Mouse (Mus musculus) lung, embryonic 16.5 days (tissue): ENCODE results near the gene Setd1a. TPM values are rescaled to one million over a fixed set of nuclear protein-coding genes. Genes with fewer than 3 reads are reported as not detected.

Source experiments
- ATAC-seq: fragments of 200-750 bp; cut with Nextera tagmentation; 2 replicates; pipeline ENCODE4 v1.8.0; 2017; ENCODE audit warnings: low read depth, mild to moderate bottlenecking, moderate library complexity
- H3K27ac ChIP-seq: fragments of 300-500 bp; sonication (generic); 2 replicates; pipeline ENCODE4 v1.5.1; 2014; ENCODE audit warnings: mild to moderate bottlenecking, control low read depth, low read length
- H3K27me3 ChIP-seq: fragments of 300-500 bp; sonication (generic); 2 replicates; pipeline ENCODE4 v1.6.1; 2014; ENCODE audit warnings: low read depth, low read length, mixed read lengths; ENCODE audit not compliant: control insufficient read depth, insufficient read depth
- H3K36me3 ChIP-seq: fragments of 300-500 bp; sonication (generic); 2 replicates; pipeline ENCODE4 v1.6.1; 2014; ENCODE audit warnings: low read length; ENCODE audit not compliant: control insufficient read depth, insufficient read depth
- H3K4me1 ChIP-seq: fragments of 300-500 bp; sonication (generic); replicated peaks from 2 replicates; pipeline ENCODE4 v1.6.1; 2014; ENCODE audit warnings: low read length, mixed read lengths; ENCODE audit not compliant: control insufficient read depth, insufficient read depth
- H3K4me2 ChIP-seq: fragments of 300-500 bp; sonication (generic); 2 replicates; pipeline ENCODE4 v1.6.1; 2014; ENCODE audit warnings: low read depth, low read length, control low read depth
- H3K4me3 ChIP-seq: fragments of 300-500 bp; sonication (generic); 2 replicates; pipeline ENCODE4 v1.5.1; 2014; ENCODE audit warnings: mild to moderate bottlenecking, low read length, control low read depth
- H3K9ac ChIP-seq: fragments of 300-500 bp; sonication (generic); 2 replicates; pipeline ENCODE4 v1.6.1; 2014; ENCODE audit warnings: low read length, control low read depth
- H3K9me3 ChIP-seq: fragments of 300-500 bp; sonication (generic); 2 replicates; pipeline ENCODE4 v1.6.1; 2016; ENCODE audit warnings: low read length; ENCODE audit not compliant: control insufficient read depth
- WGBS: fragments of 180-500 bp; shearing (Covaris S2); extraction: QIAGEN DNeasy Blood & Tissue Kit; methylation state at CpG from one replicate; pipeline ENCODE4 v1.1.7; 2014; 5-methylcytosine and 5-hydroxymethylcytosine counted together
- polyA plus RNA-seq: library from polyadenylated mRNA; unstranded; fragments of >200 nt; fragmentation: Nextera tagmentation; extraction: Ambion mirVana; gene quantifications from 2 replicates; pipeline ENCODE4 v1.2.1, GENCODE M21; 2015

Gene Setd1a
- polyA plus RNA-seq, 1 experiment from 2014 or later = 18.1 TPM

- 28% methylated on average over 7 of the region's 7 CpGs for WGBS
- H3K36me3 ChIP-seq = peaks cover 20% of the 10 kb centered on the region
- no peak overlapping the region for H3K4me3 ChIP-seq
- no peak overlapping the region for H3K4me2 ChIP-seq
- H3K27me3 ChIP-seq = no peaks in the 10 kb centered on the region
- H3K9ac ChIP-seq = no peak overlapping the region
- peak; percentile 69 for ATAC-seq
- no peaks in the 10 kb centered on the region for H3K4me1 ChIP-seq
- no peak overlapping the region for H3K27ac ChIP-seq
- no peaks in the 10 kb centered on the region for H3K9me3 ChIP-seq
Measured at GRCm38 (mm10) chr7:127761026-127761425, 15.4 kb upstream of the Setd1a start.

- Histone ChIP-seq H3K27me3 (no peaks in the 10 kb centered on the region), H3K36me3 (peaks cover 29% of the 10 kb centered on the region), H3K27ac (no peak overlapping the region), H3K9me3 (no peaks in the 10 kb centered on the region), H3K4me3 (no peak overlapping the region), H3K9ac (no peak overlapping the region), H3K4me2 (no peak overlapping the region), H3K4me1 (peaks cover 4% of the 10 kb centered on the region; the same call in 1 of the 2 replicates)
- ATAC-seq = no peak
- 89% methylated on average over 4 of the region's 4 CpGs for whole genome bisulfite sequencing
Measured at GRCm38 (mm10) chr7:127763642-127764041, 12.8 kb upstream of the Setd1a start.

DNA sequence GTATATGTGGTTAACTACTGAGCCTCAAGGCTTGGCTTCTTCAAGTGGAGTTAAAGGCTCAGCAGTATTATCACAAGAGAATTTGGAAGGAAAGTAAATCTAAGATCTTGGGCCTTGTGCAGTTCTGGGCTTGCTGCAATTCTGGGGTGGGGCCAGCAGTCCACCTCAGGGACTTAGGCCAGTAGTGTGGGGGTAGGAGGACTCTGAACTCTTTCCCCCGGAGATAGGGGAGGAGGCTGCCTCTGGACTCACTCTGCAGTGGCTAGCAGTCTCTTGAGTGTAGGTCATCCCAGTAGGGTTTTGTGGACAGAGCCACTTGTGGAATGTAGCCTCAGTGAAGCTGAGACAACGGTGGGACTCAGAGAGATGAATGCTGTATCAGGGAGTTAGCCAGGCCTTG is 10.7 kb upstream of the Setd1a start:
- H3K9ac ChIP-seq = no peak overlapping the region
- peaks cover 9% of the 10 kb centered on the region for H3K4me1 ChIP-seq
- no peak overlapping the region for H3K4me2 ChIP-seq
- WGBS = 69% methylated on average over 2 of the region's 2 CpGs
- peaks cover 29% of the 10 kb centered on the region for H3K36me3 ChIP-seq
- H3K27ac ChIP-seq = no peak overlapping the region
- no peaks in the 10 kb centered on the region for H3K9me3 ChIP-seq
- no peak for ATAC-seq
- no peak overlapping the region for H3K4me3 ChIP-seq
- H3K27me3 ChIP-seq = no peaks in the 10 kb centered on the region

DNA sequence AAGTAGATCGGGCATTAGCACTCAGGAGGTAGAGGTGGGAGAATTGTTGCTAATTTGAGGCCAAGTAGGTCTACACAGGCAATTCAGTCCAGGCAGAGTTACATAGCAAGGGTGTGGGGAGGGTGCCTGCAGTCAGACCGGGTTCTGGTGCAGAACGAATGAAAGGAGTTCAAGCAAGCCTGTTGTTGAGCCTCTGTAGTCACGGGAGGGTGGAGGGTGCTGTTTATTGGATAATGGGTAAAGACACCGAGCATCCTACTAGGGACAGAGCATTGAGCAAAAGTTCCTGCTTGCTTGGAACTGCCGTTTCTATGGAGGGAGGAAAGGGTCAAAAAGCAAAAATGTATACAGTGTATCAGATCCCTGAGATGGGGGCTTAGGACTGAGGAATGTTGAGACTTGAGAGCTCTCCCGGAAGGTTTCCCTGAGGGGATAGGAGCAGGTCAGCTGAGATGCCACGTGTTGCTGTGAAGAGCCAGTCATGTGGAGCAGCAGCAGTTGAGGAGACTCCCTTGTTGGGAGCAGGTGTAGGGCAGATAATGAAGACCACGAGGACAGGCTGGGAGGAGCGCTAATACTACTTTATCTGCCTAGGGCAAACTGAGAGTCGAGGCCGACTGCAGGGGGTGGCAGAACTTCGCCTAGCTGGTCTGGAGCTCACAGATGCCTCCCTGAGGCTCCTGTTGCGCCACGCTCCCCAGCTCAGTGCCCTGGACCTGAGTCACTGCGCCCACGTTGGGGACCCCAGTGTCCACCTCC is 9.4 kb upstream of the Setd1a start:
- WGBS = 71% methylated on average over 17 of the region's 17 CpGs
- H3K9me3 ChIP-seq = no peaks in the 10 kb centered on the region
- H3K36me3 ChIP-seq = peaks cover 29% of the 10 kb centered on the region

GRCm38 (mm10) chr7:127767671-127768345 is 8.7 kb upstream of the Setd1a start:
- H3K4me2 ChIP-seq = no peak overlapping the region
- WGBS = 90% methylated on average over 19 of the region's 19 CpGs
- peaks cover 13% of the 10 kb centered on the region for H3K4me1 ChIP-seq
- ATAC-seq = no peak
- no peak overlapping the region for H3K27ac ChIP-seq
- H3K4me3 ChIP-seq = no peak overlapping the region
- no peaks in the 10 kb centered on the region for H3K9me3 ChIP-seq
- peaks cover 27% of the 10 kb centered on the region for H3K36me3 ChIP-seq
- no peak overlapping the region for H3K9ac ChIP-seq
- no peaks in the 10 kb centered on the region for H3K27me3 ChIP-seq

More for the DNA sequence above, 9.4 kb upstream of the Setd1a start:
- H3K27me3 ChIP-seq = no peaks in the 10 kb centered on the region
- H3K4me2 ChIP-seq = no peak overlapping the region
- H3K27ac ChIP-seq = no peak overlapping the region
- ATAC-seq = no peak
- H3K9ac ChIP-seq = no peak overlapping the region
- no peak overlapping the region for H3K4me3 ChIP-seq
- peaks cover 13% of the 10 kb centered on the region for H3K4me1 ChIP-seq

DNA sequence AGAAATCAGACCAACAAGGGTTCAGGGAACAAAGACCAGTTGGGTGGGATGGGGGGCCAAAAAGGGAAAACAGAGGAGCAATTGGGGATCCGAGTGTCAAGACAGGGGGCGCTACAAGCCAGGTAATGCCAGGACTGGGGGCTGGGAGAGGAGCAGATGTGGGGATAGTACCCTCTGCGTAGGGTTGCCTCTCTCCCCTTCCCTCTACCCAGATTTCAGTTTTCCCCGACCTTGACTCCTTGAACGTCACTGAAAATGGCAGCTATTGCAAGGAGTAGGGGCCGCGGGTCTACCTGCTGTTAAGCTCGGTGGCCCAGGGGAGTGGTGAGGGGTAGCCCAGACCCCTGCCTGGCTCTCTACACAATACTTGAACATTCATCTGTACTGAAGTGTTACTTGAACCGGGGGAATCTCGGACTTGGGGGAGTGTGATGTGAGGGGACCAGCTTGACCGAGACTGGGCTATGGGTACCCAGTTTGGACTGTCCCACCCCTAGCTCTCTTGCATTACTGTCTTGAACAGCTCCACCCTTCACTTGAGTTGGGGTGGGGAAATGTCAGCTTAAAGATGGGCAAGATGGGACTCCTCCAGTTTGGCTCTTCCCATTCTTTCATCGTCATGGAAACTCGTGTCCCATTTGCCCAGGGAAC is 8.0 kb upstream of the Setd1a start:
- peaks cover 23% of the 10 kb centered on the region for H3K36me3 ChIP-seq
- peaks cover 13% of the 10 kb centered on the region for H3K4me1 ChIP-seq
- ATAC-seq = no peak
- 47% methylated on average over 13 of the region's 13 CpGs for WGBS
- H3K9me3 ChIP-seq = no peaks in the 10 kb centered on the region
- peak overlapping the region; percentile 1; the same call in 1 of the 2 replicates for H3K27ac ChIP-seq
- H3K4me2 ChIP-seq = no peak overlapping the region
- H3K4me3 ChIP-seq = no peak overlapping the region
- no peak overlapping the region for H3K9ac ChIP-seq
- H3K27me3 ChIP-seq = no peaks in the 10 kb centered on the region

DNA sequence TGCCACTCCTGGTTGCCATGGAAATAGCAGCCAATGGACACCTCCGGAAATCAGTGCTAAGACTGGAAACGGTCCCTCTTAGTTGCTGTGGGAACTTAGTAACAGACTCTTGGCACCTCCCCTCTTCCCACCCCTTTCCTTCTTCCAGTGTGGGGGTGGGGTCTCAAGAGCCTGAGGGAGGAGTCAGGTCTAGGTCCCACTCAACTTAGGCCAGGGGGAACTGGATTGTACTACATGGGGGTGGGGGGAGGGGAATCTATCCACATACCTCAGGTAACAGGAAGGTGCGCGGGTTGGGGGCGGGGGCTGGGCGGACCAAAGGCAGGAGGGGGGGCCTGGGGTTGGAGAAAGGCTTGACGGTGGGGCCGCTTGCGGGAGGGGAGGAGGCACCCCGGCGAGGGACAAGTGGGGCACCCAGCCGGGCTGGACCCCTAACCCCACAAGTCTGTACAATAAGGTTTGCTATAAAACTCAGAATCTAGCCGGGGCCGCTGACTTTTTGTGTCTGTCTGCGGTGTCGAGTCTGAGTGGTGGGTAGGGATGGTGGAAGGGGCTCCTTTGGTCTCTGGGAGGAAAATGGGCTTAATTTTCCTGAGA is 7.4 kb upstream of the Setd1a start:
- Histone ChIP-seq H3K36me3 (peaks cover 18% of the 10 kb centered on the region), H3K4me1 (peaks cover 13% of the 10 kb centered on the region), H3K9me3 (no peaks in the 10 kb centered on the region), H3K27me3 (no peaks in the 10 kb centered on the region), H3K4me3 (peak overlapping the region; percentile 81), H3K27ac (peak overlapping the region; percentile 97), H3K9ac (peak overlapping the region; percentile 92), H3K4me2 (peak overlapping the region; percentile 96)
- WGBS = 2% methylated on average over 16 of the region's 16 CpGs
- ATAC-seq = peak; percentile 92

DNA sequence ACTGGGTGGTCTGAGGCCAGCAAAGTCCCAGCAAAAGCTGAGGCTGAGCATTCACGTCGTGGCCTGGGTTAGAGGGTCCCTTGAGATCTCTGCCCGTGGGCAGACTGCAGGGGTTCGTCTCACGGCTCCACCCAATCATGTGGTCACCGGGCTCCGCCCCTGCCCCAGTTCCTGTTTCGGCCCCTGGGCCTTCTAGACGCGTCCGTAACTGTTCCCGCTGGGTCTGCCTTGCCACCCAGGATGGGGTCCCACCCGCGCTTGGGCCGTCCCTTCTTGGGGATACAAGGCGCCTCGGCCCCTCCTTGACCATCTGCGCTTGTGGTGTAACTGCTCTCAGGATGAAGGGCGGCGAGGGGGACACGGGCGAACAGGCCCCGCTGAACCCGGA is 6.8 kb upstream of the Setd1a start, which contains the start of gene Orai3:
TSS of gene Orai3 (plus strand) at position 165 of the 388 bp plus-strand sequence.
- no peaks in the 10 kb centered on the region for H3K27me3 ChIP-seq
- H3K36me3 ChIP-seq = peaks cover 17% of the 10 kb centered on the region
- H3K4me2 ChIP-seq = peak within 1 kb of the TSS; percentile 96
- H3K4me3 ChIP-seq = peak within 1 kb of the TSS; percentile 81
- peaks cover 13% of the 10 kb centered on the region for H3K4me1 ChIP-seq
- H3K27ac ChIP-seq = peak within 1 kb of the TSS; percentile 97
- ATAC-seq = peak; percentile 90
- WGBS = under 1% methylated on average over 24 of the region's 24 CpGs
- H3K9ac ChIP-seq = peak within 1 kb of the TSS; percentile 92
- no peaks in the 10 kb centered on the region for H3K9me3 ChIP-seq
